Mouse (Mus musculus): ENCODE measurements around the gene Rad52. TPM values are rescaled to one million over a fixed set of nuclear protein-coding genes. Genes with fewer than 3 reads are reported as not detected.

Gene Rad52
- total and polyA plus RNA-seq, 2 experiments, result 10.3 to 10.5 TPM

GRCm38 (mm10) chr6:119912046-119912445 is 9.5 kb downstream of the Rad52 start:
- TF ChIP-seq CTCF (IDR thresholded peaks at IDR 0.05; ENCODE audit: low read depth, low read length), result no peak
- TF ChIP-seq POLR2A (IDR thresholded peaks at IDR 0.05; ENCODE audit: extremely low read depth, insufficient read depth, low read length), result no peak
- Histone ChIP-seq H3K36me3 (ENCODE audit: control insufficient read depth, insufficient read depth, low read length) (peaks cover 10% of the 10 kb centered on the region), H3K4me1 (ENCODE audit: control insufficient read depth, insufficient read depth, low read length) (peaks cover 14% of the 10 kb centered on the region)

GRCm38 (mm10) chr6:119915710-119916109 is 13.2 kb downstream of the Rad52 start:
- no peak overlapping the region for H3K4me3 ChIP-seq (ENCODE audit: insufficient read depth, low read depth, low read length)
- 32% methylated on average over 5 of the region's 5 CpGs for WGBS
- H3K79me2 ChIP-seq (ENCODE audit: control insufficient read depth, insufficient read depth, low read length), result 0 out of 2 replicates have a peak, but pooled peaks cover 4% of the 10 kb centered on the region
- peaks cover 14% of the 10 kb centered on the region for H3K4me1 ChIP-seq (ENCODE audit: control insufficient read depth, insufficient read depth, low read length)
- H3K27me3 ChIP-seq (ENCODE audit: control insufficient read depth, insufficient read depth, low read length), result no peaks in the 10 kb centered on the region
- peaks cover 33% of the 10 kb centered on the region for H3K36me3 ChIP-seq (ENCODE audit: control insufficient read depth, insufficient read depth, low read length)
- peak; percentile 69 for DNase-seq (ENCODE audit: extremely low read depth, low read depth, low spot score)
- H3K9ac ChIP-seq (ENCODE audit: low read depth, low read length), result no peak overlapping the region
- no peak for TF ChIP-seq CTCF (IDR thresholded peaks at IDR 0.05; ENCODE audit: low read depth, low read length)
- TF ChIP-seq POLR2A (IDR thresholded peaks at IDR 0.05; ENCODE audit: extremely low read depth, insufficient read depth, low read length), result no peak
- peak overlapping the region; percentile 58 for H3K27ac ChIP-seq (replicated peaks; ENCODE audit: insufficient read depth, low read depth, low read length)

More at GRCm38 (mm10) chr6:119912046-119912445, 9.5 kb downstream of the Rad52 start:
- H3K27me3 ChIP-seq (ENCODE audit: control insufficient read depth, insufficient read depth, low read length), result no peaks in the 10 kb centered on the region
- no peak for DNase-seq (ENCODE audit: extremely low read depth, low read depth, low spot score)
- 87% methylated on average over 5 of the region's 5 CpGs for WGBS
- no peak overlapping the region for H3K9ac ChIP-seq (ENCODE audit: low read depth, low read length)
- peaks cover 14% of the 10 kb centered on the region; the same call in 1 of the 2 replicates for H3K79me2 ChIP-seq (ENCODE audit: control insufficient read depth, insufficient read depth, low read length)
- no peak overlapping the region for H3K27ac ChIP-seq (replicated peaks; ENCODE audit: insufficient read depth, low read depth, low read length)
- no peak overlapping the region for H3K4me3 ChIP-seq (ENCODE audit: insufficient read depth, low read depth, low read length)

GRCm38 (mm10) chr6:119918561-119919181 is 16.2 kb downstream of the Rad52 start:
- H3K4me3 ChIP-seq (ENCODE audit: insufficient read depth, low read depth, low read length), result no peak overlapping the region
- H3K4me1 ChIP-seq (ENCODE audit: control insufficient read depth, insufficient read depth, low read length), result peaks cover 14% of the 10 kb centered on the region
- H3K36me3 ChIP-seq (ENCODE audit: control insufficient read depth, insufficient read depth, low read length), result peaks cover 45% of the 10 kb centered on the region
- no peak for TF ChIP-seq POLR2A (IDR thresholded peaks at IDR 0.05; ENCODE audit: extremely low read depth, insufficient read depth, low read length)
- no peak for TF ChIP-seq CTCF (IDR thresholded peaks at IDR 0.05; ENCODE audit: low read depth, low read length)
- H3K27ac ChIP-seq (replicated peaks; ENCODE audit: insufficient read depth, low read depth, low read length), result no peak overlapping the region
- no peak overlapping the region for H3K9ac ChIP-seq (ENCODE audit: low read depth, low read length)
- no peaks in the 10 kb centered on the region for H3K27me3 ChIP-seq (ENCODE audit: control insufficient read depth, insufficient read depth, low read length)
- H3K79me2 ChIP-seq (ENCODE audit: control insufficient read depth, insufficient read depth, low read length), result no peaks in the 10 kb centered on the region
- no peak for DNase-seq (ENCODE audit: extremely low read depth, low read depth, low spot score)
- WGBS, result 83% methylated on average over 16 of the region's 16 CpGs

- DNase-seq (ENCODE audit: extremely low read depth, low read depth, low spot score), result no peak
- TF ChIP-seq POLR2A (IDR thresholded peaks at IDR 0.05; ENCODE audit: extremely low read depth, insufficient read depth, low read length) (no peak), CTCF (IDR thresholded peaks at IDR 0.05; ENCODE audit: low read depth, low read length) (no peak)
- 91% methylated on average over 3 of the region's 3 CpGs for WGBS
- Histone ChIP-seq H3K36me3 (ENCODE audit: control insufficient read depth, insufficient read depth, low read length) (peaks cover 74% of the 10 kb centered on the region), H3K27me3 (ENCODE audit: control insufficient read depth, insufficient read depth, low read length) (no peaks in the 10 kb centered on the region), H3K27ac (replicated peaks; ENCODE audit: insufficient read depth, low read depth, low read length) (no peak overlapping the region), H3K4me3 (ENCODE audit: insufficient read depth, low read depth, low read length) (no peak overlapping the region), H3K79me2 (ENCODE audit: control insufficient read depth, insufficient read depth, low read length) (no peaks in the 10 kb centered on the region), H3K9ac (ENCODE audit: low read depth, low read length) (no peak overlapping the region), H3K4me1 (ENCODE audit: control insufficient read depth, insufficient read depth, low read length) (no peaks in the 10 kb centered on the region)
Observed at GRCm38 (mm10) chr6:119922136-119922535, 19.6 kb downstream of the Rad52 start.

- H3K79me2 ChIP-seq (ENCODE audit: control insufficient read depth, insufficient read depth, low read length), result no peaks in the 10 kb centered on the region
- no peak overlapping the region for H3K4me3 ChIP-seq (ENCODE audit: insufficient read depth, low read depth, low read length)
- H3K4me1 ChIP-seq (ENCODE audit: control insufficient read depth, insufficient read depth, low read length), result no peaks in the 10 kb centered on the region
- H3K9ac ChIP-seq (ENCODE audit: low read depth, low read length), result no peak overlapping the region
- no peak for DNase-seq (ENCODE audit: extremely low read depth, low read depth, low spot score)
- H3K27ac ChIP-seq (replicated peaks; ENCODE audit: insufficient read depth, low read depth, low read length), result no peak overlapping the region
- no peak for TF ChIP-seq CTCF (IDR thresholded peaks at IDR 0.05; ENCODE audit: low read depth, low read length)
- no peak for TF ChIP-seq POLR2A (IDR thresholded peaks at IDR 0.05; ENCODE audit: extremely low read depth, insufficient read depth, low read length)
- H3K36me3 ChIP-seq (ENCODE audit: control insufficient read depth, insufficient read depth, low read length), result peaks cover 75% of the 10 kb centered on the region
- WGBS, result 94% methylated on average over 4 of the region's 4 CpGs
- no peaks in the 10 kb centered on the region for H3K27me3 ChIP-seq (ENCODE audit: control insufficient read depth, insufficient read depth, low read length)
Observed at GRCm38 (mm10) chr6:119922544-119922943, 20.0 kb downstream of the Rad52 start.
